Mouse (Mus musculus): Measurements from ENCODE around the gene Bik. TPM values are rescaled to one million over a fixed set of nuclear protein-coding genes. Genes with fewer than 3 reads are reported as not detected.
"Not testable (repeated sequence)": the region's sequence is repeated elsewhere in the genome, so short reads cannot be mapped to it uniquely, and the experiment has no call there.

The Bik gene
- total and polyA plus RNA-seq, 2 experiments from 2014 or later = 0.16 to 1.3 TPM

- Histone ChIP-seq H3K4me3 (ENCODE audit: low read length) (no peak overlapping the region), H3K4me2 (ENCODE audit: low read depth, low read length) (no peak overlapping the region), H3K9ac (replicated peaks; ENCODE audit: low read length) (no peak overlapping the region), H3K27me3 (ENCODE audit: insufficient read depth, low read length) (no peaks in the 10 kb centered on the region), H3K36me3 (ENCODE audit: insufficient read depth, low read length) (peaks cover 56% of the 10 kb centered on the region), H3K27ac (no peak overlapping the region), H3K4me1 (ENCODE audit: insufficient read depth, low read length) (no peaks in the 10 kb centered on the region), H3K9me3 (ENCODE audit: low read length) (no peaks in the 10 kb centered on the region)
- WGBS = 84% methylated on average over 22 of the region's 22 CpGs
- DNase-seq (ENCODE audit: low spot score) (no peak), ATAC-seq (no peak)
- TF ChIP-seq CTCF (IDR thresholded peaks at IDR 0.05; ENCODE audit: low read depth) = no peak
Measured at GRCm38 (mm10) chr15:83495787-83496367, 30.8 kb upstream of the Bik start.

GRCm38 (mm10) chr15:83497299-83497698 is 29.4 kb upstream of the Bik start:
- no peak for DNase-seq (ENCODE audit: low spot score)
- ATAC-seq = no peak
- no peaks in the 10 kb centered on the region for H3K4me1 ChIP-seq (ENCODE audit: insufficient read depth, low read length)
- no peak overlapping the region for H3K27ac ChIP-seq
- H3K36me3 ChIP-seq (ENCODE audit: insufficient read depth, low read length) = peaks cover 51% of the 10 kb centered on the region
- H3K9ac ChIP-seq (replicated peaks; ENCODE audit: low read length) = no peak overlapping the region
- 90% methylated on average over 6 of the region's 6 CpGs for WGBS
- H3K27me3 ChIP-seq (ENCODE audit: insufficient read depth, low read length) = no peaks in the 10 kb centered on the region
- no peak overlapping the region for H3K4me3 ChIP-seq (ENCODE audit: low read length)
- TF ChIP-seq CTCF (IDR thresholded peaks at IDR 0.05; ENCODE audit: low read depth) = no peak
- H3K4me2 ChIP-seq (ENCODE audit: low read depth, low read length) = no peak overlapping the region
- no peaks in the 10 kb centered on the region for H3K9me3 ChIP-seq (ENCODE audit: low read length)

- H3K4me1 ChIP-seq (ENCODE audit: insufficient read depth, low read length) = no peaks in the 10 kb centered on the region
- no peak overlapping the region for H3K27ac ChIP-seq
- H3K27me3 ChIP-seq (ENCODE audit: insufficient read depth, low read length) = no peaks in the 10 kb centered on the region
- 91% methylated on average over 8 of the region's 10 CpGs for WGBS
- no peak overlapping the region for H3K4me2 ChIP-seq (ENCODE audit: low read depth, low read length)
- H3K9me3 ChIP-seq (ENCODE audit: low read length) = no peaks in the 10 kb centered on the region
- no peak for DNase-seq (ENCODE audit: low spot score)
- peaks cover 35% of the 10 kb centered on the region for H3K36me3 ChIP-seq (ENCODE audit: insufficient read depth, low read length)
- no peak for ATAC-seq
- TF ChIP-seq CTCF (IDR thresholded peaks at IDR 0.05; ENCODE audit: low read depth) = no peak
- H3K9ac ChIP-seq (replicated peaks; ENCODE audit: low read length) = no peak overlapping the region
- H3K4me3 ChIP-seq (ENCODE audit: low read length) = no peak overlapping the region
Measured at GRCm38 (mm10) chr15:83499211-83499755, 27.4 kb upstream of the Bik start.

GRCm38 (mm10) chr15:83500352-83500751 is 26.3 kb upstream of the Bik start:
- ATAC-seq (no peak), DNase-seq (ENCODE audit: low spot score) (no peak)
- Histone ChIP-seq H3K27ac (no peak overlapping the region), H3K9ac (replicated peaks; ENCODE audit: low read length) (no peak overlapping the region), H3K4me1 (ENCODE audit: insufficient read depth, low read length) (no peaks in the 10 kb centered on the region), H3K9me3 (ENCODE audit: low read length) (no peaks in the 10 kb centered on the region), H3K4me3 (ENCODE audit: low read length) (no peak overlapping the region), H3K4me2 (ENCODE audit: low read depth, low read length) (no peak overlapping the region), H3K36me3 (ENCODE audit: insufficient read depth, low read length) (peaks cover 30% of the 10 kb centered on the region), H3K27me3 (ENCODE audit: insufficient read depth, low read length) (no peaks in the 10 kb centered on the region)
- TF ChIP-seq CTCF (IDR thresholded peaks at IDR 0.05; ENCODE audit: low read depth) = peak; percentile 61
- WGBS = 66% methylated on average over 3 of the region's 3 CpGs

- not testable (repeated sequence) for DNase-seq (ENCODE audit: low spot score); H3K27ac ChIP-seq; ATAC-seq; H3K4me2 ChIP-seq (ENCODE audit: low read depth, low read length); H3K4me3 ChIP-seq (ENCODE audit: low read length); H3K9me3 ChIP-seq (ENCODE audit: low read length); H3K9ac ChIP-seq (replicated peaks; ENCODE audit: low read length); H3K4me1 ChIP-seq (ENCODE audit: insufficient read depth, low read length); H3K27me3 ChIP-seq (ENCODE audit: insufficient read depth, low read length)
- 75% methylated on average over 6 of the region's 6 CpGs for WGBS
- H3K36me3 ChIP-seq (ENCODE audit: insufficient read depth, low read length) = peaks cover 21% of the 10 kb centered on the region; the same call in 1 of the 2 replicates
Measured at GRCm38 (mm10) chr15:83501483-83501882, 25.2 kb upstream of the Bik start.

GRCm38 (mm10) chr15:83509950-83510804 is 16.5 kb upstream of the Bik start:
- DNase-seq (ENCODE audit: low spot score) (peak; percentile 48), ATAC-seq (peak; percentile 88)
- peaks cover 7% of the 10 kb centered on the region; the same call in 1 of the 2 replicates for H3K4me1 ChIP-seq (ENCODE audit: insufficient read depth, low read length)
- H3K27ac ChIP-seq = peak overlapping the region; percentile 91
- H3K36me3 ChIP-seq (ENCODE audit: insufficient read depth, low read length) = no peaks in the 10 kb centered on the region
- peak overlapping the region; percentile 74 for H3K9ac ChIP-seq (replicated peaks; ENCODE audit: low read length)
- TF ChIP-seq CTCF (IDR thresholded peaks at IDR 0.05; ENCODE audit: low read depth) = peak; percentile 39
- peak overlapping the region; percentile 72 for H3K4me2 ChIP-seq (ENCODE audit: low read depth, low read length)
- no peaks in the 10 kb centered on the region for H3K9me3 ChIP-seq (ENCODE audit: low read length)
- H3K27me3 ChIP-seq (ENCODE audit: insufficient read depth, low read length) = no peaks in the 10 kb centered on the region
- 25% methylated on average over 17 of the region's 17 CpGs for WGBS
- H3K4me3 ChIP-seq (ENCODE audit: low read length) = peak overlapping the region; percentile 67
